Mouse (Mus musculus): ENCODE data around the gene Pnn.

- TF ChIP-seq CTCF (IDR thresholded peaks at IDR 0.05; ENCODE audit: borderline replicate concordance, control insufficient read depth, extremely low read depth, insufficient read depth, low read length, poor library complexity) (no peak), POLR2A (IDR thresholded peaks at IDR 0.05; ENCODE audit: control insufficient read depth, extremely low read depth, insufficient read depth, low read length, poor library complexity) (no peak)
Observed at GRCm38 (mm10) chr12:59067095-59067494, 411 bp downstream of the Pnn start.
